Comparison of ENCODE assay signal across 27 mouse cellular contexts in genomic region chr10:18750057-18750456, GRCm38 (mm10). TPM values are rescaled to one million over a fixed set of nuclear protein-coding genes. Genes with fewer than 3 reads are reported as not detected.
A peak's percentile ranks its signal among the peaks of the same experiment; 100 is the strongest.
DNase-seq lines count a peak whose midpoint lies in the region; ATAC-seq and TF ChIP-seq lines count a peak whose summit lies in the region.
"Had no signal": no experiment of that assay in that cellular context is flagged by ENCODE, and none has a peak within 500 bp of the region (broad histone marks: within the 10 kb centered on the region; RNA-seq: fewer than 3 reads in every experiment).

No protein-coding gene starts in this region.

- WGBS in forebrain, embryonic 13.5 days: 73% methylated on average over 4 of the region's 4 CpGs
- WGBS in forebrain, postnatal 0 days: 68% methylated on average over 4 of the region's 4 CpGs
- WGBS in hindbrain, embryonic 11.5 days: 83% methylated on average over 4 of the region's 4 CpGs

- 0 out of 2 replicates have a peak, but pooled peaks have one; percentile 19 for ATAC-seq in forebrain, embryonic 13.5 days
- ATAC-seq in forebrain, postnatal 0 days: no peak
- no peak for ATAC-seq in hindbrain, embryonic 11.5 days (ENCODE audit: low FRiP score)
- ATAC-seq: activated CD4-positive, CD25-positive, alpha-beta regulatory T cell, adult 4 months; CD4-positive, CD25-positive, alpha-beta regulatory T cell, adult 4 months; forebrain, embryonic 14.5 days; forebrain, embryonic 16.5 days; Patski had no signal

- no peaks in the 10 kb centered on the region for H3K4me1 ChIP-seq in forebrain, embryonic 13.5 days
- H3K4me1 ChIP-seq in forebrain, postnatal 0 days (ENCODE audit: insufficient read depth): no peaks in the 10 kb centered on the region
- no peaks in the 10 kb centered on the region for H3K4me1 ChIP-seq in hindbrain, embryonic 11.5 days (replicated peaks; ENCODE audit: control insufficient read depth, insufficient read depth, low read length)
- H3K4me1 ChIP-seq: embryonic facial prominence, embryonic 10.5 days; embryonic facial prominence, embryonic 12.5 days had no signal

- no peak for DNase-seq in forebrain, postnatal 0 days
- DNase-seq in ES-CJ7 (ENCODE audit: low read depth, low spot score): peak; percentile 71
- peak; percentile 73 for DNase-seq in R1 (ENCODE audit: low read depth, low spot score)
- DNase-seq in right cerebral cortex, postnatal 14 days: no peak
- DNase-seq in hindbrain, embryonic 11.5 days (ENCODE audit: low spot score): no peak
- DNase-seq: adrenal gland, adult 8-10 months; adrenal gland, postnatal 14 days; adrenal gland, postnatal 36 days; B cell, adult 2 months; cerebellum, adult 11-12 months; cerebellum, adult 2 months; cerebellum, adult 9-10 months; cerebellum, postnatal 10 days; cerebellum, postnatal 25 days had no signal

- H3K4me3 ChIP-seq in forebrain, embryonic 13.5 days: no peak overlapping the region
- H3K4me3 ChIP-seq in forebrain, postnatal 0 days (ENCODE audit: low read depth, low read length): no peak overlapping the region
- H3K4me3 ChIP-seq in hindbrain, embryonic 11.5 days (ENCODE audit: low read depth, low read length): no peak overlapping the region
- H3K4me3 ChIP-seq: embryonic facial prominence, embryonic 10.5 days; embryonic facial prominence, embryonic 12.5 days had no signal

- H3K4me2 ChIP-seq in forebrain, embryonic 13.5 days: no peak overlapping the region
- H3K4me2 ChIP-seq in forebrain, postnatal 0 days (ENCODE audit: low read depth): no peak overlapping the region
- H3K4me2 ChIP-seq in hindbrain, embryonic 11.5 days (replicated peaks; ENCODE audit: low read depth, low read length): no peak overlapping the region
- H3K4me2 ChIP-seq: embryonic facial prominence, embryonic 12.5 days had no signal

- no peak overlapping the region for H3K9ac ChIP-seq in forebrain, embryonic 13.5 days
- no peak overlapping the region for H3K9ac ChIP-seq in forebrain, postnatal 0 days
- no peak overlapping the region for H3K9ac ChIP-seq in hindbrain, embryonic 11.5 days (ENCODE audit: low read depth, low read length)
- H3K9ac ChIP-seq: embryonic facial prominence, embryonic 12.5 days had no signal

- H3K27ac ChIP-seq in forebrain, embryonic 13.5 days: no peak overlapping the region
- H3K27ac ChIP-seq in forebrain, postnatal 0 days (ENCODE audit: low read depth, low read length): no peak overlapping the region
- no peak overlapping the region for H3K27ac ChIP-seq in hindbrain, embryonic 11.5 days (ENCODE audit: low read depth, low read length)
- H3K27ac ChIP-seq: embryonic facial prominence, embryonic 10.5 days; embryonic facial prominence, embryonic 12.5 days had no signal

- no peaks in the 10 kb centered on the region for H3K27me3 ChIP-seq in forebrain, embryonic 13.5 days
- no peaks in the 10 kb centered on the region for H3K27me3 ChIP-seq in forebrain, postnatal 0 days (ENCODE audit: insufficient read depth, low read length)
- H3K27me3 ChIP-seq in hindbrain, embryonic 11.5 days (ENCODE audit: control insufficient read depth, insufficient read depth, low read length): no peaks in the 10 kb centered on the region
- H3K27me3 ChIP-seq: CH12.LX; embryonic facial prominence, embryonic 12.5 days; Patski had no signal

- no peak for TF ChIP-seq CTCF in forebrain, postnatal 0 days (IDR thresholded peaks at IDR 0.05; ENCODE audit: low read depth)

- no peaks in the 10 kb centered on the region for H3K9me3 ChIP-seq in forebrain, embryonic 13.5 days (replicated peaks)
- no peaks in the 10 kb centered on the region for H3K9me3 ChIP-seq in forebrain, postnatal 0 days (ENCODE audit: low read length)
- H3K9me3 ChIP-seq in hindbrain, embryonic 11.5 days (ENCODE audit: control insufficient read depth, low read length): no peaks in the 10 kb centered on the region
- H3K9me3 ChIP-seq: embryonic facial prominence, embryonic 10.5 days; embryonic facial prominence, embryonic 12.5 days; G1E had no signal

- H3K36me3 ChIP-seq in forebrain, embryonic 13.5 days (ENCODE audit: poor library complexity, severe bottlenecking): no peaks in the 10 kb centered on the region
- no peaks in the 10 kb centered on the region for H3K36me3 ChIP-seq in forebrain, postnatal 0 days (ENCODE audit: insufficient read depth)
- H3K36me3 ChIP-seq in hindbrain, embryonic 11.5 days (ENCODE audit: control insufficient read depth, insufficient read depth, low read length): no peaks in the 10 kb centered on the region
- H3K36me3 ChIP-seq: embryonic facial prominence, embryonic 10.5 days; embryonic facial prominence, embryonic 12.5 days; G1E had no signal

RNA-seq across cellular contexts. Expression of gene Arfgef3, which starts 6.3 kb away (rescaled TPM):
- polyA plus RNA-seq in forebrain, embryonic 13.5 days (2015; fragmentation: Nextera tagmentation; extraction: Ambion mirVana): 1.8 and 2.4 TPM in 2 replicates
- total RNA-seq in forebrain, postnatal 0 days (2014; rRNA removed): 26.6 and 34.8 TPM in 2 replicates
- 2.5 and 4.8 TPM in 2 replicates for polyA plus RNA-seq in forebrain, postnatal 0 days (2015; fragmentation: Nextera tagmentation; extraction: Ambion mirVana)
- polyA plus RNA-seq in hindbrain, embryonic 11.5 days (2014; fragmentation: Nextera tagmentation; extraction: Ambion mirVana): 1.2 and 1.9 TPM in 2 replicates
- polyA plus RNA-seq: G1E had no signal

RNA-seq across cellular contexts. Expression of gene Gm4922, which starts 36.5 kb away (rescaled TPM):
- polyA plus RNA-seq in forebrain, embryonic 13.5 days (2015; fragmentation: Nextera tagmentation; extraction: Ambion mirVana): 0.15 TPM in 1 of 2 replicates, not detected in the other
- total RNA-seq in forebrain, postnatal 0 days (2014; rRNA removed): 0.08 TPM in 1 of 2 replicates, not detected in the other
- polyA plus RNA-seq in forebrain, postnatal 0 days (2015; fragmentation: Nextera tagmentation; extraction: Ambion mirVana): 0.21 TPM in 1 of 2 replicates, not detected in the other
- not detected in 2 replicates for polyA plus RNA-seq in hindbrain, embryonic 11.5 days (2014; fragmentation: Nextera tagmentation; extraction: Ambion mirVana)
- total RNA-seq: adrenal gland, adult 18-20 months; adrenal gland, adult 8-10 months; adrenal gland, postnatal 14 days; adrenal gland, postnatal 36 days; CH12.LX had no signal
- polyA plus RNA-seq: activated CD4-positive, CD25-positive, alpha-beta regulatory T cell, adult 4 months; CD4-positive, CD25-positive, alpha-beta regulatory T cell, adult 4 months; cerebellum, adult 2 months; cortical plate, adult 2 months; embryonic facial prominence, embryonic 10.5 days; embryonic facial prominence, embryonic 12.5 days; embryonic facial prominence, embryonic 14.5 days; forebrain, embryonic 14.5 days; G1E; Patski had no signal

Comparison
In these comparisons a context has a peak if more than half of its experiments do, and no peak if none do; other contexts are left out.
1. DNase-seq: peak in ES-CJ7 (single experiment) and R1 (single experiment); none in forebrain, postnatal 0 days (single experiment), right cerebral cortex, postnatal 14 days (single experiment) and hindbrain, embryonic 11.5 days (single experiment).